8 mouse cellular contexts compared by ENCODE assay signal in genomic region chr4:132959679-132960045, GRCm38 (mm10). TPM values are rescaled to one million over a fixed set of nuclear protein-coding genes. Genes with fewer than 3 reads are reported as not detected.
DNase-seq lines count a peak whose midpoint lies in the region; ATAC-seq and TF ChIP-seq lines count a peak whose summit lies in the region.

No protein-coding gene starts in this region.

- TF ChIP-seq POLR2A in kidney, adult 2 months (IDR thresholded peaks at IDR 0.05; ENCODE audit: low read depth, low read length) = no peak

- no peak for ATAC-seq in forebrain, embryonic 14.5 days
- peak; percentile 78 for ATAC-seq in liver, postnatal 0 days
- no peak; the same call in 1 of the 2 replicates for ATAC-seq in granulocyte monocyte progenitor cell, adult 5-6 weeks (replicated peaks; ENCODE audit: poor library complexity, severe bottlenecking)
- no peak for ATAC-seq in inflammation-experienced regulatory T-cells, adult 6 months
- ATAC-seq in cerebellum, adult (ENCODE audit: insufficient number of reproducible peaks, low FRiP score, low TSS enrichment) = no peak

- H3K27me3 ChIP-seq in kidney, adult 2 months (replicated peaks; ENCODE audit: control insufficient read depth, insufficient read depth, low read length) = no peaks in the 10 kb centered on the region
- H3K27me3 ChIP-seq in forebrain, embryonic 14.5 days (replicated peaks; ENCODE audit: control insufficient read depth, insufficient read depth, low read length) = no peaks in the 10 kb centered on the region
- no peaks in the 10 kb centered on the region for H3K27me3 ChIP-seq in liver, postnatal 0 days (ENCODE audit: insufficient read depth, low read length)

- TF ChIP-seq EP300 in liver, postnatal 0 days (IDR thresholded peaks at IDR 0.05; ENCODE audit: low read depth) = no peak

- no peak overlapping the region for H3K9ac ChIP-seq in forebrain, embryonic 14.5 days (ENCODE audit: low read length)
- no peak overlapping the region for H3K9ac ChIP-seq in liver, postnatal 0 days (replicated peaks)

- H3K36me3 ChIP-seq in kidney, adult 2 months (ENCODE audit: control insufficient read depth, insufficient read depth, low read length) = no peaks in the 10 kb centered on the region
- H3K36me3 ChIP-seq in forebrain, embryonic 14.5 days (ENCODE audit: control insufficient read depth, insufficient read depth, low read length) = no peaks in the 10 kb centered on the region
- no peaks in the 10 kb centered on the region for H3K36me3 ChIP-seq in liver, postnatal 0 days (replicated peaks; ENCODE audit: insufficient read depth, low read length)

- DNase-seq in kidney, adult 2 months = no peak
- DNase-seq in kidney, adult 9 months = no peak
- DNase-seq in adipocyte (ENCODE audit: low spot score) = peak; percentile 96
- no peak for DNase-seq in forebrain, embryonic 14.5 days (ENCODE audit: low spot score)
- no peak for DNase-seq in liver, postnatal 0 days

- H3K4me3 ChIP-seq in kidney, adult 2 months (ENCODE audit: insufficient read depth, low read depth, low read length) = no peak overlapping the region
- no peak overlapping the region for H3K4me3 ChIP-seq in forebrain, embryonic 14.5 days (ENCODE audit: low read depth, low read length)
- no peak overlapping the region for H3K4me3 ChIP-seq in liver, postnatal 0 days (ENCODE audit: low read depth, low read length)

- no peaks in the 10 kb centered on the region for H3K9me3 ChIP-seq in forebrain, embryonic 14.5 days (replicated peaks; ENCODE audit: control insufficient read depth, low read length)
- H3K9me3 ChIP-seq in liver, postnatal 0 days (ENCODE audit: low read length) = no peaks in the 10 kb centered on the region

- TF ChIP-seq CTCF in kidney, adult 2 months (conservative IDR thresholded peaks at IDR 0.05; ENCODE audit: insufficient read depth, insufficient read length, low read depth, low read length) = no peak
- no peak for TF ChIP-seq CTCF in liver, postnatal 0 days (IDR thresholded peaks at IDR 0.05; ENCODE audit: low read depth)

- H3K27ac ChIP-seq in kidney, adult 2 months (ENCODE audit: insufficient read depth, low read depth, low read length) = peak overlapping the region; percentile 41; the same call in 1 of the 2 replicates
- H3K27ac ChIP-seq in forebrain, embryonic 14.5 days (ENCODE audit: low read depth, low read length) = peak overlapping the region; percentile 70; the same call in 1 of the 2 replicates
- peak overlapping the region; percentile 79 for H3K27ac ChIP-seq in liver, postnatal 0 days (ENCODE audit: low read depth)

- 57% methylated on average over 3 of the region's 3 CpGs for WGBS in kidney, adult 2 months
- WGBS in forebrain, embryonic 14.5 days = 60% methylated on average over 3 of the region's 3 CpGs
- WGBS in liver, postnatal 0 days (ENCODE audit: insufficient replicate concordance) = 46% methylated on average over 3 of the region's 3 CpGs

- H3K4me2 ChIP-seq in forebrain, embryonic 14.5 days (ENCODE audit: low read length) = no peak overlapping the region
- H3K4me2 ChIP-seq in liver, postnatal 0 days (ENCODE audit: low read depth, low read length) = no peak overlapping the region

- peaks cover 12% of the 10 kb centered on the region for H3K4me1 ChIP-seq in kidney, adult 2 months (ENCODE audit: control insufficient read depth, insufficient read depth, low read length)
- peaks cover 15% of the 10 kb centered on the region for H3K4me1 ChIP-seq in forebrain, embryonic 14.5 days (ENCODE audit: control insufficient read depth, insufficient read depth, low read length)
- peaks cover 28% of the 10 kb centered on the region for H3K4me1 ChIP-seq in liver, postnatal 0 days (ENCODE audit: insufficient read depth)

RNA-seq across cellular contexts. Expression of gene Fgr, which starts 14.2 kb away (rescaled TPM):
- polyA plus RNA-seq in kidney, adult 2 months (2012; rRNA removed) = 1.8 and 2.5 TPM in 2 replicates
- polyA plus RNA-seq in forebrain, embryonic 14.5 days (2014; fragmentation: Nextera tagmentation; extraction: Ambion mirVana) = 0.23 TPM in 1 of 2 replicates, not detected in the other
- 3.8 and 4.0 TPM in 2 replicates for polyA plus RNA-seq in liver, postnatal 0 days (2015; fragmentation: Nextera tagmentation; extraction: Ambion mirVana)
- total RNA-seq in granulocyte monocyte progenitor cell, adult 5-6 weeks (2014; fragmentation: Nextera tagmentation) = not detected in 2 replicates
- 0.99 and 2.4 TPM in 2 replicates for total RNA-seq in granulocyte monocyte progenitor cell, adult 5-6 weeks (2017)
- polyA plus RNA-seq in inflammation-experienced regulatory T-cells, adult 6 months (2017; shearing (Covaris generic)) = 1 to 10 TPM; 1.9 to 6.6 (median 3.3) TPM

RNA-seq across cellular contexts. Expression of gene Fam76a, which starts 37.3 kb away (rescaled TPM):
- 15.9 and 16.6 TPM in 2 replicates for polyA plus RNA-seq in kidney, adult 2 months (2012; rRNA removed)
- polyA plus RNA-seq in forebrain, embryonic 14.5 days (2014; fragmentation: Nextera tagmentation; extraction: Ambion mirVana) = 44.2 and 47.1 TPM in 2 replicates
- 21.7 and 22.5 TPM in 2 replicates for polyA plus RNA-seq in liver, postnatal 0 days (2015; fragmentation: Nextera tagmentation; extraction: Ambion mirVana)
- 15.1 and 25.0 TPM in 2 replicates for total RNA-seq in granulocyte monocyte progenitor cell, adult 5-6 weeks (2014; fragmentation: Nextera tagmentation)
- total RNA-seq in granulocyte monocyte progenitor cell, adult 5-6 weeks (2017) = 17.5 and 17.6 TPM in 2 replicates
- polyA plus RNA-seq in inflammation-experienced regulatory T-cells, adult 6 months (2017; shearing (Covaris generic)) = 10 to 100 TPM; 14.2 to 23.1 (median 17.9) TPM

RNA-seq across cellular contexts. Expression of gene Ahdc1, which starts 51.4 kb away (rescaled TPM):
- polyA plus RNA-seq in kidney, adult 2 months (2012; rRNA removed) = 22.2 and 23.3 TPM in 2 replicates
- 8.6 and 12.2 TPM in 2 replicates for polyA plus RNA-seq in forebrain, embryonic 14.5 days (2014; fragmentation: Nextera tagmentation; extraction: Ambion mirVana)
- 0.76 and 0.87 TPM in 2 replicates for polyA plus RNA-seq in liver, postnatal 0 days (2015; fragmentation: Nextera tagmentation; extraction: Ambion mirVana)
- 1.3 and 4.7 TPM in 2 replicates for total RNA-seq in granulocyte monocyte progenitor cell, adult 5-6 weeks (2014; fragmentation: Nextera tagmentation)
- total RNA-seq in granulocyte monocyte progenitor cell, adult 5-6 weeks (2017) = 0.26 and 0.93 TPM in 2 replicates
- 1 to 10 TPM; 1.6 to 2.4 (median 2.4) TPM for polyA plus RNA-seq in inflammation-experienced regulatory T-cells, adult 6 months (2017; shearing (Covaris generic))
